In the genomic region with DNA sequence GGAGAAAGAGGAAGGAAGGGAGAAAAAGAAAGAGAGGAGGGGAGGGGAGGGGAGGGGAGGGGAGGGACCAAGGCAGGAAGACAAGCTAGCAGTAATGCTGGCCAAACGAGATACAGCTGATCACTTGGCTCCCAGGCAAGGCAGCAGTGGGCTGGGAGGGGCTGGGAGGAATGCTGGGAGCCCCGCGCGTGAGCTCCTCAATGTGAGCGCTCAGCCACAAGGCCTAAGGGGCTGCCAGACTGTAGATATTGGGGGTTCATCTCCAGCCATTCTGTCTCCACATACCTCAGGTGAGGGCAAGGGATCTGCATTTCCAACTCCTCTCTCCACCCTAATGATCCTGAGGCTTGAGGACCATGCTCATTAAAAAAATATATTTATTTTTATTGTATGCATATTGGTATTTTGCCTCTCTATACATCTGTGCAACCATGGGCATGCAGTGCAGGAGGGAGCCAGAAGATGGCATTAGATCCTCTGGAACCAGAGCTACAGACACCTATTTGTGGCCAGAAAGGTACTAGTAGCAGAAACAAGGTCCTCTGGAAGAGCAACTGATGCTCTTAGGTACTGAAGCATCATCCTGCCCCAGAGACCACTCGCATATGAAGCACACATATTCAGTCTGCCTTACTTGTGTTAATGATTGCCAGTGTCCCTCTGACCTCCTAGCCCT, we compare ENCODE assay signal across 9 mouse cellular contexts. TPM values are rescaled to one million over a fixed set of nuclear protein-coding genes. Genes with fewer than 3 reads are reported as not detected.
DNase-seq lines count a peak whose midpoint lies in the region; ATAC-seq lines count a peak whose summit lies in the region.
"Had no signal": no experiment of that assay in that cellular context is flagged by ENCODE, and none has a peak within 500 bp of the region (broad histone marks: within the 10 kb centered on the region; RNA-seq: fewer than 3 reads in every experiment).

No protein-coding gene starts in this region.

- WGBS in heart, embryonic 16.5 days, result 11% methylated on average over 6 of the region's 6 CpGs
- 40% methylated on average over 6 of the region's 6 CpGs for WGBS in neural tube, embryonic 14.5 days

- peak overlapping the region; percentile 57 for H3K27ac ChIP-seq in heart, embryonic 16.5 days (ENCODE audit: low read length)
- no peak overlapping the region for H3K27ac ChIP-seq in neural tube, embryonic 14.5 days (ENCODE audit: low read depth, low read length)

- peak overlapping the region; percentile 44 for H3K4me2 ChIP-seq in heart, embryonic 16.5 days (ENCODE audit: low read depth, low read length)
- H3K4me2 ChIP-seq in neural tube, embryonic 14.5 days (ENCODE audit: low read depth, low read length), result no peak overlapping the region
- H3K4me2 ChIP-seq: limb, embryonic 15.5 days had no signal

- ATAC-seq in heart, embryonic 16.5 days (replicated peaks; ENCODE audit: extremely low read depth, insufficient read depth, low FRiP score), result no peak
- 0 out of 2 replicates have a peak, but pooled peaks have one; percentile 36 for ATAC-seq in neural tube, embryonic 14.5 days (ENCODE audit: low read depth)

- no peaks in the 10 kb centered on the region for H3K36me3 ChIP-seq in heart, embryonic 16.5 days (ENCODE audit: control insufficient read depth, insufficient read depth)
- no peaks in the 10 kb centered on the region for H3K36me3 ChIP-seq in neural tube, embryonic 14.5 days (ENCODE audit: control insufficient read depth, insufficient read depth, low read length)
- H3K36me3 ChIP-seq: limb, embryonic 15.5 days had no signal

- H3K4me3 ChIP-seq in heart, embryonic 16.5 days (ENCODE audit: low read length), result no peak overlapping the region
- H3K4me3 ChIP-seq in neural tube, embryonic 14.5 days (ENCODE audit: low read depth, low read length), result no peak overlapping the region
- H3K4me3 ChIP-seq: limb, embryonic 15.5 days had no signal

- no peaks in the 10 kb centered on the region for H3K27me3 ChIP-seq in heart, embryonic 16.5 days (ENCODE audit: control insufficient read depth, insufficient read depth, low read length)
- no peaks in the 10 kb centered on the region for H3K27me3 ChIP-seq in neural tube, embryonic 14.5 days (ENCODE audit: control insufficient read depth, insufficient read depth, low read length)
- H3K27me3 ChIP-seq: limb, embryonic 15.5 days had no signal

- no peaks in the 10 kb centered on the region for H3K9me3 ChIP-seq in heart, embryonic 16.5 days (replicated peaks; ENCODE audit: control insufficient read depth, low read length)
- H3K9me3 ChIP-seq in neural tube, embryonic 14.5 days (ENCODE audit: control insufficient read depth, low read length), result no peaks in the 10 kb centered on the region
- H3K9me3 ChIP-seq: limb, embryonic 15.5 days had no signal

- no peak overlapping the region for H3K9ac ChIP-seq in heart, embryonic 16.5 days (ENCODE audit: low read length)
- H3K9ac ChIP-seq in neural tube, embryonic 14.5 days (replicated peaks; ENCODE audit: low read depth, low read length), result no peak overlapping the region
- H3K9ac ChIP-seq: limb, embryonic 15.5 days had no signal

- DNase-seq in adrenal gland, postnatal 36 days, result peak; percentile 41 to 55
- DNase-seq in adrenal gland, adult 8-10 months, result no peak
- peak; percentile 38 for DNase-seq in ovary, postnatal 36 days (ENCODE audit: low spot score)
- DNase-seq in ovary, postnatal 14 days (ENCODE audit: low spot score), result no peak
- DNase-seq in liver, result peak; percentile 35
- DNase-seq in ovary, adult 18-20 months (ENCODE audit: low spot score), result no peak

- H3K4me1 ChIP-seq in heart, embryonic 16.5 days (ENCODE audit: control insufficient read depth, insufficient read depth, low read length), result peaks cover 6% of the 10 kb centered on the region
- no peaks in the 10 kb centered on the region for H3K4me1 ChIP-seq in neural tube, embryonic 14.5 days (ENCODE audit: control insufficient read depth, insufficient read depth, low read length)

RNA-seq across cellular contexts. Expression of a gene that starts 2.6 kb away (rescaled TPM):
- total RNA-seq in adrenal gland, postnatal 36 days (2021), result 10 to 100 TPM; 44.1 to 61.4 TPM
- 10 to 100 TPM; 35.5 to 62.6 (median 44.2) TPM for total RNA-seq in adrenal gland, adult 8-10 months (2022)
- polyA plus RNA-seq in heart, embryonic 16.5 days (2015; fragmentation: Nextera tagmentation; extraction: Ambion mirVana), result 48.8 and 51.0 TPM in 2 replicates
- 4.2 and 16.8 TPM in 2 replicates for polyA plus RNA-seq in neural tube, embryonic 14.5 days (2014; fragmentation: Nextera tagmentation; extraction: Ambion mirVana)

Comparison
In these comparisons a context has a peak if more than half of its experiments do, and no peak if none do; other contexts are left out.
1. DNase-seq: peak in adrenal gland, postnatal 36 days (2 of 2), ovary, postnatal 36 days (single experiment) and liver (single experiment); none in adrenal gland, adult 8-10 months (single experiment), ovary, postnatal 14 days (single experiment) and ovary, adult 18-20 months (single experiment).